Mouse (Mus musculus) retina, embryonic 14.5 days (tissue): Measurements from ENCODE around the gene Olfr806.

Experiments
- DNase-seq: peaks from one replicate; pipeline ENCODE4 v3.0.0-alpha.2; 2015; ENCODE audit warnings: low spot score

The Olfr806 gene

GRCm38 (mm10) chr10:129741821-129742220 is at the start of gene Olfr806:
Gene Olfr806 (minus strand): TSS chr10:129741921.
- DNase-seq, result no peak

GRCm38 (mm10) chr10:129778123-129778522 is 36.4 kb upstream of the Olfr806 start:
- no peak for DNase-seq

- DNase-seq, result no peak
Measured at GRCm38 (mm10) chr10:129774338-129774737, 32.6 kb upstream of the Olfr806 start, which contains the start of gene Olfr809. Gene Olfr809 (plus strand): TSS chr10:129774638.

- DNase-seq, result no peak
Measured at GRCm38 (mm10) chr10:129765182-129765581, 23.5 kb upstream of the Olfr806 start, which contains the start of gene Olfr808. Gene Olfr808 (plus strand): TSS chr10:129765482.

- DNase-seq, result no peak
Measured at GRCm38 (mm10) chr10:129757693-129758092, 16.0 kb upstream of the Olfr806 start, which contains the start of gene Olfr807. Gene Olfr807 (minus strand): TSS chr10:129757793.

GRCm38 (mm10) chr10:129729275-129729674 is 12.4 kb downstream of the Olfr806 start, which contains the start of gene Olfr805:
Gene Olfr805 (minus strand): TSS chr10:129729375.
- no peak for DNase-seq

- DNase-seq, result no peak
Measured at GRCm38 (mm10) chr10:129702910-129703309, 38.8 kb downstream of the Olfr806 start, which contains the start of gene Olfr804. Gene Olfr804 (plus strand): TSS chr10:129703210.

GRCm38 (mm10) chr10:129694186-129694585 is 47.5 kb downstream of the Olfr806 start, which contains the start of gene Olfr803:
Gene Olfr803 (minus strand): TSS chr10:129694286.
- DNase-seq, result no peak

- no peak for DNase-seq
Measured at GRCm38 (mm10) chr10:129688069-129688468, 53.7 kb downstream of the Olfr806 start, which contains the start of gene Olfr802. Gene Olfr802 (minus strand): TSS chr10:129688169.
